Mouse (Mus musculus): ENCODE results near the gene Lrrc8c. TPM values are rescaled to one million over a fixed set of nuclear protein-coding genes. Genes with fewer than 3 reads are reported as not detected.

Lrrc8c gene
- polyA plus RNA-seq, 1 experiment from 2014 or later, result 30.4 TPM

DNA sequence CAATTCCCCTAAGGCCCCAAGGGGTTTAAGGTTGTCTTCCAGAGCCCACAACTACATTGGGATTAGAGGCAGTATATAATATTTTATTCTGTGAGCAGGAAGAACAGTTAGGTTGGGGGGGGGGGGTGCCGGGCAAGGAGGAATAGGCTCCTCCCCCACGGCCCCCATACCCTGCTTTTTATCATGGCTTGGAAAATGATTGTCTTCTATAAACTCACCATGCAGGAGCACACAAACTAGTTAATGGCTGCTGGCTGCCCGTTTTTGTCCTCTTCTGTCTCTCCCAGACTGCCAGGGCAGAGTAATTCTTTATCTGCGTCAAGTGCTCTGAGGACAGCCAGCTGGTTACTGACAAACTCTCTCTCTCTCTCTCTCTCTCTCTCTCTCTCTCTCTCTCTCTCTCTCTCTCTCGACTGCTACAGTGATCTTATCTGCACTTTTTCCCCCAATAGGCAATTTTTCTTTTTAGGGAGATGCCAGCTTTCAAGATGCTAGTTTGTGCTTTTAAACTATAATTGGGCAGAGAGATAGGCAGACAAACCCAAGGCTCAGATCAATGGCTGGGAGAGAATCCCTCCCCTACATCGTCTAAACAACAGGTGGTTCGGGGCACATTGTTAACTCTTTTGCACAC, 1.1 kb upstream of the Lrrc8c start:
- H3K4me1 ChIP-seq (replicated peaks; ENCODE audit: control insufficient read depth, insufficient read depth, low read length), result peaks cover 22% of the 10 kb centered on the region
- ATAC-seq (replicated peaks; ENCODE audit: low FRiP score) (0 out of 2 replicates have a peak, but pooled peaks have one; percentile 3), DNase-seq (ENCODE audit: low spot score) (no peak)
- peak overlapping the region; percentile 88 for H3K4me3 ChIP-seq (ENCODE audit: low read depth, low read length)
- peak overlapping the region; percentile 89 for H3K9ac ChIP-seq (ENCODE audit: low read depth, low read length)
- H3K36me3 ChIP-seq (ENCODE audit: control insufficient read depth, insufficient read depth, low read length), result peaks cover 6% of the 10 kb centered on the region; the same call in 1 of the 2 replicates
- no peak overlapping the region for H3K27ac ChIP-seq (ENCODE audit: low read depth, low read length)
- peak overlapping the region; percentile 87 for H3K4me2 ChIP-seq
- 17% methylated on average over 7 of the region's 7 CpGs for WGBS
- no peaks in the 10 kb centered on the region for H3K27me3 ChIP-seq (replicated peaks; ENCODE audit: control insufficient read depth, insufficient read depth, low read length)
- H3K9me3 ChIP-seq (ENCODE audit: control insufficient read depth, low read length), result no peaks in the 10 kb centered on the region

DNA sequence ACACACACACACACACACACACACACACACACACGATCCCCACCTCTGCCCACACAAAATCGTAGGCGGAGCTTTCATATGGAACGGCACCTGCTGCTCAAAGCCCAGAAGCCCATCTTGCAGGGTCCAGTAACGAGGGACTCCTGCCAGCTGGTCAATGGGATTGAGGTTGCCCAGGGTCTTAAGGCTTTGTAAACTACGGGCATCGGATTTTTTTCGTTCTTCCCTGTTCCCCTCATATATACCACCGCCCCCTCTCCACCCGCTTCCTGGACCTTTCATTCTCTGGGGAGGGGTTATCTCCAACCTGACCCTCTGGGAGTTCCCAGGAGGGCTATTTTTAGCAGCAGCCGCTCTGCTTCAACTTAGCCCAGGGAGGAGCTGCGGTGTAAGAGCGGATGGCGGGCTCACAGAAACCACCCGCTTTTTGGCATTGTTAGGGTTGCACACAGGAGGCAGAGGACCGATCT, 527 bp upstream of the Lrrc8c start:
- H3K4me2 ChIP-seq, result peak overlapping the region; percentile 87
- H3K4me3 ChIP-seq (ENCODE audit: low read depth, low read length), result peak overlapping the region; percentile 88
- no peaks in the 10 kb centered on the region for H3K9me3 ChIP-seq (ENCODE audit: control insufficient read depth, low read length)
- peak overlapping the region; percentile 89 for H3K9ac ChIP-seq (ENCODE audit: low read depth, low read length)
- H3K27me3 ChIP-seq (replicated peaks; ENCODE audit: control insufficient read depth, insufficient read depth, low read length), result no peaks in the 10 kb centered on the region
- peak; percentile 44 for ATAC-seq (replicated peaks; ENCODE audit: low FRiP score)
- peaks cover 23% of the 10 kb centered on the region for H3K4me1 ChIP-seq (replicated peaks; ENCODE audit: control insufficient read depth, insufficient read depth, low read length)
- no peak for DNase-seq (ENCODE audit: low spot score)
- peaks cover 6% of the 10 kb centered on the region; the same call in 1 of the 2 replicates for H3K36me3 ChIP-seq (ENCODE audit: control insufficient read depth, insufficient read depth, low read length)
- 0% methylated on average over 16 of the region's 16 CpGs for WGBS
- peak overlapping the region; percentile 92 for H3K27ac ChIP-seq (ENCODE audit: low read depth, low read length)

DNA sequence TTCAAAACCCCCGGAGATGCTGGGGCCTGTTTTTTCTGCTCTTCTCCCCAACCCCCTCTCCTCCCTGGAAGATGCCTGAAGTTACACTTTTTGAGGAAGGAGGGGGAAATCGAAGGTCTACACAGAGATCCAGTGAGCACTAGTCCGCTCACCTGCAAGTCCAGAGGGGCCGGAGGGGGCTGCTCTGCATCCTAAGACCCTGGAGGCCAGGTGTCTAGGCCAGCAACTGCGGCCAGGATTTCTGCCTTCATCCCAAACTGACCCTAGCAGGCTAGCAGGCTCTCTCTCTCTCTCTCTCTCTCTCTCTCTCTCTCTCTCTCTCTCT, 750 bp downstream of the Lrrc8c start:
- H3K4me3 ChIP-seq (ENCODE audit: low read depth, low read length), result peak overlapping the region; percentile 88
- H3K36me3 ChIP-seq (ENCODE audit: control insufficient read depth, insufficient read depth, low read length), result peaks cover 6% of the 10 kb centered on the region; the same call in 1 of the 2 replicates
- H3K27ac ChIP-seq (ENCODE audit: low read depth, low read length), result peak overlapping the region; percentile 92
- no peaks in the 10 kb centered on the region for H3K27me3 ChIP-seq (replicated peaks; ENCODE audit: control insufficient read depth, insufficient read depth, low read length)
- H3K4me2 ChIP-seq, result peak overlapping the region; percentile 87
- H3K9ac ChIP-seq (ENCODE audit: low read depth, low read length), result peak overlapping the region; percentile 89
- peaks cover 35% of the 10 kb centered on the region for H3K4me1 ChIP-seq (replicated peaks; ENCODE audit: control insufficient read depth, insufficient read depth, low read length)
- WGBS, result 9% methylated on average over 5 of the region's 5 CpGs
- no peak for DNase-seq (ENCODE audit: low spot score)
- no peak for ATAC-seq (replicated peaks; ENCODE audit: low FRiP score)
- H3K9me3 ChIP-seq (ENCODE audit: control insufficient read depth, low read length), result no peaks in the 10 kb centered on the region

DNA sequence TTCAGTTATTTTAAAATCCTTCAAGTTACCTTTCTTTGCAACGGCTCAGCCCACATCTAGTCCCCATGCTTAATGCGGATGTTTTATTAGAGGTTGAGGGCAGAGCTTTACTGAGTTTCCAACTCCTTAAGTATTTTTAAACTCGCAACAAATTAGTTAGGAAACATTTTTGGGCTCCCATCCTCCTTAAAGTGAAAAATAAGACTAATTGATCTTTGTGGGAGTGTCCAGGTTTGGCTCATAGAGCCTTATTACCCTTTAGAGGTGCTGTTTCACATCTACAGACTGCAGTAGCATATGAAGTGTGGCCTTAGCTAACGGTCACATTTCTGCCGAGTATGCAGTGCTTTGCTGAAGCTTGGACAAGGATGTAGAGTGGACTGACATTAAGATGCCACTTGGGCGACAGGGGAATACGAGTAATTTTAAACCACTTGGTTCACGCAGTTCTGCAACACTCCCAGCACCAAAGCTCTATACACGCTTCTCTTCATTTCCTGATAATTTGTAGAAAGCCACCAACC, 1.3 kb downstream of the Lrrc8c start:
- H3K9ac ChIP-seq (ENCODE audit: low read depth, low read length), result peak overlapping the region; percentile 89
- peak overlapping the region; percentile 87 for H3K4me2 ChIP-seq
- DNase-seq (ENCODE audit: low spot score), result no peak
- 47% methylated on average over 9 of the region's 9 CpGs for WGBS
- no peaks in the 10 kb centered on the region for H3K27me3 ChIP-seq (replicated peaks; ENCODE audit: control insufficient read depth, insufficient read depth, low read length)
- no peak for ATAC-seq (replicated peaks; ENCODE audit: low FRiP score)
- no peak overlapping the region; the same call in 1 of the 2 replicates for H3K27ac ChIP-seq (ENCODE audit: low read depth, low read length)
- H3K36me3 ChIP-seq (ENCODE audit: control insufficient read depth, insufficient read depth, low read length), result peaks cover 6% of the 10 kb centered on the region; the same call in 1 of the 2 replicates
- peaks cover 40% of the 10 kb centered on the region for H3K4me1 ChIP-seq (replicated peaks; ENCODE audit: control insufficient read depth, insufficient read depth, low read length)
- no peaks in the 10 kb centered on the region for H3K9me3 ChIP-seq (ENCODE audit: control insufficient read depth, low read length)
- H3K4me3 ChIP-seq (ENCODE audit: low read depth, low read length), result peak overlapping the region; percentile 88

DNA sequence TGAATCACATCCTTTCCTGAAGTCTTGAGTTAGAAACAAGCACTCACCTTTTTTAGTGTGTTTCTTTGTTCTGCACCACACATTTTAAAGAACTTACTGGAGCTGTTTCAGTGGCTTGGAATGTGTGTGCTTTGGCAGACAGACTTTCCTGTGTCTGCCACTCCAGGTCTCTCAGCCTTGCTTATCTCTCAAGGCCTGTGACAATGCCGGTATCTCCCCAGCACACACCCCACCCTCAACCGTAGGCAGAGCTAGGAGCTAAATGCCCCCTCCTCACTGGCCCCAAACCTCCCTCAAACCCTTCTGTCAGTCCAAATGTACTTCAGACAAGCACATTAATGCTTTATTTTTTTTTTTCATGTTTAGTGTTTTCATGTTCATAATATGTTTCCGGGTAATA, 4.3 kb downstream of the Lrrc8c start:
- Histone ChIP-seq H3K4me3 (ENCODE audit: low read depth, low read length) (peak overlapping the region; percentile 34), H3K9me3 (ENCODE audit: control insufficient read depth, low read length) (no peaks in the 10 kb centered on the region)
- ATAC-seq (replicated peaks; ENCODE audit: low FRiP score), result peak; percentile 75

DNA sequence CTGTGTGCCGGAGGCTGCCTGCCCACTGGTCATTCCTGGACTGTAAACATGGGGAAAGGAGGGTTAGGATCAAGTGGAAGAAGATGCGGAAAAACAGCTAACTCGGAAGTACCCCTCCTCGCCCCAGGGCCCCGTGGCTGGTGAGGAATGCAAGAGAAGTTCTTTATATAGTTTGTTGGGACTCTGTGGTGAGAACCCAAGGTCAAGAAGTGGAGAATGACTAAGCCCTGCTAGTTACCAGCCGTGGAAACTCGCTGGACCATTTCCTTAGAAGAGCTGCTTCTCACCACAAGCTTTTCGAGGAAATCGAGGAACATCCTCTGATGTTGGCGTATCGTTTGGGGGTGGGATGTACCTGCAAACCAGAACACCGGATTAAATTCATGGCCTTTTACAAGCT, 5.8 kb downstream of the Lrrc8c start:
- no peak for DNase-seq (ENCODE audit: low spot score)
- no peaks in the 10 kb centered on the region for H3K27me3 ChIP-seq (replicated peaks; ENCODE audit: control insufficient read depth, insufficient read depth, low read length)
- no peak overlapping the region for H3K4me3 ChIP-seq (ENCODE audit: low read depth, low read length)
- H3K9me3 ChIP-seq (ENCODE audit: control insufficient read depth, low read length), result no peaks in the 10 kb centered on the region
- peaks cover 70% of the 10 kb centered on the region for H3K4me1 ChIP-seq (replicated peaks; ENCODE audit: control insufficient read depth, insufficient read depth, low read length)
- H3K4me2 ChIP-seq, result peak overlapping the region; percentile 60; the same call in 1 of the 2 replicates
- 80% methylated on average over 12 of the region's 12 CpGs for WGBS
- peaks cover 6% of the 10 kb centered on the region; the same call in 1 of the 2 replicates for H3K36me3 ChIP-seq (ENCODE audit: control insufficient read depth, insufficient read depth, low read length)
- no peak for ATAC-seq (replicated peaks; ENCODE audit: low FRiP score)
- H3K27ac ChIP-seq (ENCODE audit: low read depth, low read length), result peak overlapping the region; percentile 90; the same call in 1 of the 2 replicates
- H3K9ac ChIP-seq (ENCODE audit: low read depth, low read length), result peak overlapping the region; percentile 43; the same call in 1 of the 2 replicates

More for the DNA sequence above, 4.3 kb downstream of the Lrrc8c start:
- Histone ChIP-seq H3K36me3 (ENCODE audit: control insufficient read depth, insufficient read depth, low read length) (peaks cover 6% of the 10 kb centered on the region; the same call in 1 of the 2 replicates), H3K9ac (ENCODE audit: low read depth, low read length) (peak overlapping the region; percentile 51; the same call in 1 of the 2 replicates), H3K27ac (ENCODE audit: low read depth, low read length) (peak overlapping the region; percentile 90), H3K27me3 (replicated peaks; ENCODE audit: control insufficient read depth, insufficient read depth, low read length) (no peaks in the 10 kb centered on the region), H3K4me1 (replicated peaks; ENCODE audit: control insufficient read depth, insufficient read depth, low read length) (peaks cover 59% of the 10 kb centered on the region), H3K4me2 (peak overlapping the region; percentile 60)
- WGBS, result 21% methylated on average over 3 of the region's 3 CpGs
- DNase-seq (ENCODE audit: low spot score), result peak; percentile 58

DNA sequence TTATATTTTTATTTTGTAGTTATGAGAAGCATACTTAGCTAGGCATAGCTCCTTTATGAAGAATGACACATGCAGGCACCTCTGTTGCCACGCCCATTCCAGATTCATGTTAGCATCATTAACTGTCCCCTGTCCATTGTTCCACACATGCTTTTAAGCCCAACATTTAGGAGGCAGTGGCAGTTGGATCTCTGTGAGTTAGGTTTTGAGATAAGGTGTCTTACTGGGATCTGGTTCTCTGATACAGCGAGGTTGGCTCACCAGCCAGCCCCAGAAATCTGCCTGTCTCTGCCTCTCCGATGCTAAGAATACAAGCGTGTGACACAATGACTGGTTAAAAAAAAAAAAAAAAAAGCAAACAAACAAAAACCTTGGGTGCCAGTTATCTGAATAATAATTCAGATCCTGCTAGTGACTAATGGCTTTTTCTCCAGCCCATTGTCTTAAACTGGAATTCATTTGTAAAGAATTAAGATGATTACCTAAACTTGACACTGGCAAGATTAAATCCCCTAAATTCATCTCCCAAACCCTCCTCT, 7.0 kb downstream of the Lrrc8c start:
- H3K4me2 ChIP-seq, result no peak overlapping the region
- H3K27ac ChIP-seq (ENCODE audit: low read depth, low read length), result peak overlapping the region; percentile 84
- DNase-seq (ENCODE audit: low spot score) (no peak), ATAC-seq (replicated peaks; ENCODE audit: low FRiP score) (peak; percentile 29)
- no peaks in the 10 kb centered on the region for H3K27me3 ChIP-seq (replicated peaks; ENCODE audit: control insufficient read depth, insufficient read depth, low read length)
- peaks cover 6% of the 10 kb centered on the region; the same call in 1 of the 2 replicates for H3K36me3 ChIP-seq (ENCODE audit: control insufficient read depth, insufficient read depth, low read length)
- no peak overlapping the region for H3K4me3 ChIP-seq (ENCODE audit: low read depth, low read length)
- peaks cover 72% of the 10 kb centered on the region for H3K4me1 ChIP-seq (replicated peaks; ENCODE audit: control insufficient read depth, insufficient read depth, low read length)
- H3K9me3 ChIP-seq (ENCODE audit: control insufficient read depth, low read length), result no peaks in the 10 kb centered on the region
- H3K9ac ChIP-seq (ENCODE audit: low read depth, low read length), result no peak overlapping the region
- 53% methylated on average over 4 of the region's 4 CpGs for WGBS

DNA sequence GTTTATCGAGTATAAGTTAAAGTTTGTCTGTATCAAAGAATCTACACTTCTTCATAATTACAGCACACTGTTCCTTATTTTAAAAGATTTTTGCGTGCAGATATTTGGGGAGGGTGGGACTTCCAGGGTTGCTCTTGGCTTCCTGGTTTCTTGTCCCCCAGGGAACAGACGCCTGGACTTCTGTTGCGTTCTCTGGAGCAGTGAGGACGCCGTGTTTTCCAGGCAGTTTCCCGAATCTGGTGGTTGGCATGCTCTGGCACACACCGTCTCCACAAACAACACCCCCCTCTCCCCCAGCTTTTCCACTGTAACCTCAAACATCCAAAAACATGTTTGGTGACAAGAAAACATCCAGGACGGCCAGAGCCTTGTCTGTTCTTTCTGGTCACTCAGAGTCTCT, 7.6 kb downstream of the Lrrc8c start:
- ATAC-seq (replicated peaks; ENCODE audit: low FRiP score) (no peak), DNase-seq (ENCODE audit: low spot score) (no peak)
- Histone ChIP-seq H3K4me2 (peak overlapping the region; percentile 48), H3K9me3 (ENCODE audit: control insufficient read depth, low read length) (no peaks in the 10 kb centered on the region), H3K36me3 (ENCODE audit: control insufficient read depth, insufficient read depth, low read length) (peaks cover 6% of the 10 kb centered on the region; the same call in 1 of the 2 replicates), H3K4me3 (ENCODE audit: low read depth, low read length) (no peak overlapping the region), H3K27ac (ENCODE audit: low read depth, low read length) (peak overlapping the region; percentile 84), H3K9ac (ENCODE audit: low read depth, low read length) (no peak overlapping the region), H3K4me1 (replicated peaks; ENCODE audit: control insufficient read depth, insufficient read depth, low read length) (peaks cover 69% of the 10 kb centered on the region), H3K27me3 (replicated peaks; ENCODE audit: control insufficient read depth, insufficient read depth, low read length) (no peaks in the 10 kb centered on the region)
- 84% methylated on average over 9 of the region's 9 CpGs for WGBS
